Mouse (Mus musculus) erythroblast, embryonic 14.5 days (primary cell): ENCODE results near the gene Aco2. TPM values are rescaled to one million over a fixed set of nuclear protein-coding genes. Genes with fewer than 3 reads are reported as not detected.

Experiments
- H3K27me3 ChIP-seq: 2 replicates; pipeline ENCODE4 v1.6.1; 2012; ENCODE audit warnings: inconsistent platforms; ENCODE audit not compliant: control insufficient read depth
- H3K36me3 ChIP-seq: 2 replicates; pipeline ENCODE4 v1.6.1; 2012; ENCODE audit warnings: mild to moderate bottlenecking, inconsistent platforms; ENCODE audit not compliant: control insufficient read depth
- H3K4me1 ChIP-seq: 2 replicates; pipeline ENCODE4 v1.6.1; 2012; ENCODE audit warnings: inconsistent platforms; ENCODE audit not compliant: control insufficient read depth
- H3K4me3 ChIP-seq: replicated peaks from 2 replicates; pipeline ENCODE3; 2012; ENCODE audit warnings: moderate library complexity, mild to moderate bottlenecking, inconsistent platforms
- H3K9me3 ChIP-seq: 2 replicates; pipeline ENCODE4 v1.6.1; 2012; ENCODE audit warnings: low read length, inconsistent platforms, mixed read lengths; ENCODE audit not compliant: control insufficient read depth
- GATA1 ChIP-seq: IDR thresholded peaks from 2 replicates; pipeline ENCODE4 v1.6.1; 2012; ENCODE audit warnings: low read length, inconsistent platforms, mixed read lengths
- TAL1 ChIP-seq: IDR thresholded peaks from 3 replicates; pipeline ENCODE4 v1.6.1; 2012; ENCODE audit warnings: low read length, inconsistent platforms, mixed read lengths
- polyA plus RNA-seq: library from polyadenylated mRNA; stranded (reverse); fragments of >175 nt; gene quantifications from 2 replicates; pipeline ENCODE4 v1.2.3, GENCODE M21; 2012

The Aco2 gene
- polyA plus RNA-seq, 1 experiment: 19.1 TPM

GRCm38 (mm10) chr15:81860471-81861135 is 11.5 kb upstream of the Aco2 start:
- Histone ChIP-seq H3K36me3 (peaks cover 26% of the 10 kb centered on the region), H3K4me3 (peak overlapping the region; percentile 97), H3K27me3 (peaks cover 7% of the 10 kb centered on the region), H3K4me1 (peaks cover 55% of the 10 kb centered on the region), H3K9me3 (no peaks in the 10 kb centered on the region)
- TF ChIP-seq TAL1 (no peak), GATA1 (no peak)

GRCm38 (mm10) chr15:81864238-81864637 is 7.9 kb upstream of the Aco2 start:
- peaks cover 39% of the 10 kb centered on the region for H3K4me1 ChIP-seq
- peaks cover under 1% of the 10 kb centered on the region; the same call in 1 of the 2 replicates for H3K27me3 ChIP-seq
- TF ChIP-seq TAL1 (no peak), GATA1 (no peak)
- H3K36me3 ChIP-seq: peaks cover 63% of the 10 kb centered on the region
- no peak overlapping the region for H3K4me3 ChIP-seq
- no peaks in the 10 kb centered on the region for H3K9me3 ChIP-seq

- Histone ChIP-seq H3K27me3 (no peaks in the 10 kb centered on the region), H3K4me3 (peak overlapping the region; percentile 67), H3K36me3 (peaks cover 66% of the 10 kb centered on the region), H3K4me1 (peaks cover 65% of the 10 kb centered on the region), H3K9me3 (no peaks in the 10 kb centered on the region)
- no peak for TF ChIP-seq TAL1
- no peak for TF ChIP-seq GATA1
These were observed 2.1 kb upstream of the Aco2 start for GRCm38 (mm10) chr15:81869985-81870384.

GRCm38 (mm10) chr15:81871604-81872261 is 376 bp upstream of the Aco2 start, which contains the start of gene Phf5a:
Gene Phf5a, minus strand, starts transcription at chr15:81871911.
- TF ChIP-seq GATA1: no peak
- TF ChIP-seq TAL1: no peak
- peak within 1 kb of the TSS; percentile 67 for H3K4me3 ChIP-seq
- H3K4me1 ChIP-seq: peaks cover 70% of the 10 kb centered on the region
- H3K9me3 ChIP-seq: no peaks in the 10 kb centered on the region
- no peaks in the 10 kb centered on the region for H3K27me3 ChIP-seq
- peaks cover 53% of the 10 kb centered on the region for H3K36me3 ChIP-seq

- no peak for TF ChIP-seq TAL1
- TF ChIP-seq GATA1: no peak
- H3K9me3 ChIP-seq: no peaks in the 10 kb centered on the region
- H3K27me3 ChIP-seq: no peaks in the 10 kb centered on the region
- H3K4me3 ChIP-seq: no peak overlapping the region
- H3K4me1 ChIP-seq: peaks cover 47% of the 10 kb centered on the region
- H3K36me3 ChIP-seq: peaks cover 52% of the 10 kb centered on the region
These were observed 7.7 kb downstream of the Aco2 start for GRCm38 (mm10) chr15:81879531-81880401.

- no peak overlapping the region for H3K4me3 ChIP-seq
- H3K4me1 ChIP-seq: peaks cover 40% of the 10 kb centered on the region
- no peaks in the 10 kb centered on the region for H3K9me3 ChIP-seq
- TF ChIP-seq TAL1 (no peak), GATA1 (no peak)
- H3K27me3 ChIP-seq: no peaks in the 10 kb centered on the region
- H3K36me3 ChIP-seq: peaks cover 60% of the 10 kb centered on the region
These were observed 10.2 kb downstream of the Aco2 start for GRCm38 (mm10) chr15:81882348-81882747.

- Histone ChIP-seq H3K4me1 (peaks cover 53% of the 10 kb centered on the region), H3K36me3 (peaks cover 80% of the 10 kb centered on the region), H3K4me3 (no peak overlapping the region), H3K9me3 (no peaks in the 10 kb centered on the region), H3K27me3 (no peaks in the 10 kb centered on the region)
- TF ChIP-seq GATA1: no peak
- TF ChIP-seq TAL1: no peak
These were observed 13.4 kb downstream of the Aco2 start for GRCm38 (mm10) chr15:81885418-81885934.

GRCm38 (mm10) chr15:81886795-81887550 is 14.9 kb downstream of the Aco2 start:
- TF ChIP-seq GATA1 (no peak), TAL1 (no peak)
- Histone ChIP-seq H3K9me3 (no peaks in the 10 kb centered on the region), H3K4me1 (peaks cover 58% of the 10 kb centered on the region), H3K36me3 (peaks cover 82% of the 10 kb centered on the region), H3K27me3 (no peaks in the 10 kb centered on the region), H3K4me3 (no peak overlapping the region)
